ENCODE assay signal across 23 mouse cellular contexts in genomic region chr6:28203454-28203853, GRCm38 (mm10).
DNase-seq lines count a peak whose midpoint lies in the region; ATAC-seq and TF ChIP-seq lines count a peak whose summit lies in the region.
"Had no signal": no experiment of that assay in that cellular context is flagged by ENCODE, and none has a peak within 500 bp of the region (broad histone marks: within the 10 kb centered on the region; RNA-seq: fewer than 3 reads in every experiment).

No protein-coding gene starts in this region.

- TF ChIP-seq POLR2A in MEL (IDR thresholded peaks at IDR 0.05; ENCODE audit: control insufficient read depth in 1 of 2, insufficient read depth in 1 of 2, low read depth in 1 of 2, low read length in 2 of 2, poor library complexity in 1 of 2): no peak

- WGBS in forebrain, embryonic 15.5 days: 40% methylated on average over 4 of the region's 4 CpGs
- 47% methylated on average over 4 of the region's 4 CpGs for WGBS in forebrain, embryonic 12.5 days
- WGBS in forebrain, postnatal 0 days: 27% methylated on average over 4 of the region's 4 CpGs

- no peaks in the 10 kb centered on the region for H3K4me1 ChIP-seq in forebrain, embryonic 15.5 days
- no peaks in the 10 kb centered on the region for H3K4me1 ChIP-seq in forebrain, embryonic 12.5 days
- no peaks in the 10 kb centered on the region for H3K4me1 ChIP-seq in MEL (ENCODE audit: control insufficient read depth in 1 of 2, insufficient read depth in 2 of 2, low read length in 2 of 2)
- H3K4me1 ChIP-seq in forebrain, postnatal 0 days (ENCODE audit: insufficient read depth): no peaks in the 10 kb centered on the region
- H3K4me1 ChIP-seq: heart, embryonic 15.5 days; intestine, embryonic 15.5 days; limb, embryonic 10.5 days had no signal

- no peaks in the 10 kb centered on the region for H3K9me3 ChIP-seq in forebrain, embryonic 15.5 days
- no peaks in the 10 kb centered on the region for H3K9me3 ChIP-seq in forebrain, embryonic 12.5 days
- no peaks in the 10 kb centered on the region for H3K9me3 ChIP-seq in MEL (replicated peaks; ENCODE audit: insufficient read depth, low read length)
- no peaks in the 10 kb centered on the region for H3K9me3 ChIP-seq in forebrain, postnatal 0 days (ENCODE audit: low read length)
- H3K9me3 ChIP-seq: G1E; heart, embryonic 15.5 days; intestine, embryonic 15.5 days; limb, embryonic 10.5 days had no signal

- no peak overlapping the region for H3K4me3 ChIP-seq in forebrain, embryonic 15.5 days
- H3K4me3 ChIP-seq in forebrain, embryonic 12.5 days (replicated peaks): no peak overlapping the region
- no peak overlapping the region for H3K4me3 ChIP-seq in MEL (ENCODE audit: control insufficient read depth in 1 of 2, insufficient read depth in 1 of 2, low read depth in 2 of 2, low read length in 2 of 2)
- H3K4me3 ChIP-seq in forebrain, postnatal 0 days (ENCODE audit: low read depth, low read length): no peak overlapping the region
- H3K4me3 ChIP-seq: heart, embryonic 15.5 days; intestine, embryonic 15.5 days; left cerebral cortex, adult 2 months; limb, embryonic 10.5 days; myocyte had no signal

- intact Hi-C loops in left cerebral cortex, postnatal 10 days (cut with DNase I): no loop called here

- H3K27ac ChIP-seq in forebrain, embryonic 15.5 days (replicated peaks): no peak overlapping the region
- H3K27ac ChIP-seq in forebrain, embryonic 12.5 days: no peak overlapping the region
- H3K27ac ChIP-seq in MEL (ENCODE audit: control insufficient read depth, low read depth, low read length): no peak overlapping the region
- no peak overlapping the region for H3K27ac ChIP-seq in forebrain, postnatal 0 days (ENCODE audit: low read depth, low read length)
- H3K27ac ChIP-seq: heart, embryonic 15.5 days; intestine, embryonic 15.5 days; left cerebral cortex, adult 2 months; limb, embryonic 10.5 days; stomach, postnatal 0 days had no signal

- no peaks in the 10 kb centered on the region for H3K27me3 ChIP-seq in forebrain, embryonic 15.5 days
- no peaks in the 10 kb centered on the region for H3K27me3 ChIP-seq in forebrain, embryonic 12.5 days
- H3K27me3 ChIP-seq in MEL (ENCODE audit: control insufficient read depth in 1 of 2, insufficient read depth in 2 of 2, low read length in 2 of 2): no peaks in the 10 kb centered on the region
- no peaks in the 10 kb centered on the region for H3K27me3 ChIP-seq in forebrain, postnatal 0 days (ENCODE audit: insufficient read depth, low read length)
- H3K27me3 ChIP-seq: heart, embryonic 15.5 days; intestine, embryonic 15.5 days had no signal

- no peak overlapping the region for H3K4me2 ChIP-seq in forebrain, embryonic 15.5 days (replicated peaks)
- no peak overlapping the region for H3K4me2 ChIP-seq in forebrain, embryonic 12.5 days
- H3K4me2 ChIP-seq in forebrain, postnatal 0 days (ENCODE audit: low read depth): no peak overlapping the region
- H3K4me2 ChIP-seq: heart, embryonic 15.5 days; intestine, embryonic 15.5 days had no signal

- TF ChIP-seq EP300 in MEL (IDR thresholded peaks at IDR 0.05; ENCODE audit: low read depth in 1 of 2, low read length in 2 of 2): no peak

- no peak overlapping the region for H3K9ac ChIP-seq in forebrain, embryonic 15.5 days (replicated peaks)
- no peak overlapping the region for H3K9ac ChIP-seq in forebrain, embryonic 12.5 days
- no peak overlapping the region for H3K9ac ChIP-seq in MEL (ENCODE audit: control insufficient read depth, low read depth, low read length, poor library complexity, severe bottlenecking)
- no peak overlapping the region for H3K9ac ChIP-seq in forebrain, postnatal 0 days
- H3K9ac ChIP-seq: heart, embryonic 15.5 days; intestine, embryonic 15.5 days had no signal

- H3K36me3 ChIP-seq in forebrain, embryonic 15.5 days: no peaks in the 10 kb centered on the region
- no peaks in the 10 kb centered on the region for H3K36me3 ChIP-seq in forebrain, embryonic 12.5 days (replicated peaks)
- no peaks in the 10 kb centered on the region for H3K36me3 ChIP-seq in MEL (ENCODE audit: control insufficient read depth in 1 of 2, insufficient read depth in 2 of 2, low read length in 2 of 2)
- H3K36me3 ChIP-seq in forebrain, postnatal 0 days (ENCODE audit: insufficient read depth): no peaks in the 10 kb centered on the region
- H3K36me3 ChIP-seq: heart, embryonic 15.5 days; intestine, embryonic 15.5 days; limb, embryonic 10.5 days had no signal

- peak; percentile 15 for DNase-seq in layer of hippocampus, adult 9-10 months (ENCODE audit: low spot score)
- DNase-seq in layer of hippocampus, postnatal 36 days: no peak
- DNase-seq in MEL (ENCODE audit: low read depth, low spot score) (no peak), liver (no peak)
- peak; percentile 51 for DNase-seq in forebrain, postnatal 0 days
- no peak for DNase-seq in left cerebral cortex, postnatal 10 days (ENCODE audit: extremely low spot score in 1 of 2, low spot score in 2 of 2)
- DNase-seq: adrenal gland, postnatal 14 days; cerebellum, adult 11 months; cerebellum, adult 9-11 months; heart, postnatal 4 days; kidney, adult 8-10 months; kidney, postnatal 10 days; lung, postnatal 4 days; midbrain, embryonic 14.5 days had no signal

- no peak for TF ChIP-seq CTCF in MEL (IDR thresholded peaks at IDR 0.05 in 2 of 3, conservative IDR thresholded peaks at IDR 0.05 in 1 of 3; ENCODE audit: control insufficient read depth in 1 of 3, insufficient read depth in 1 of 3, low read depth in 2 of 3, low read length in 3 of 3, poor library complexity in 1 of 3, severe bottlenecking in 1 of 3)
- no peak for TF ChIP-seq CTCF in forebrain, postnatal 0 days (IDR thresholded peaks at IDR 0.05; ENCODE audit: low read depth)

- no peak for TF ChIP-seq RAD21 in MEL (IDR thresholded peaks at IDR 0.05; ENCODE audit: low read depth, low read length)

- H3K79me2 ChIP-seq in MEL (ENCODE audit: control insufficient read depth, insufficient read depth, low read length, poor library complexity): no peaks in the 10 kb centered on the region

- ATAC-seq in forebrain, embryonic 15.5 days (replicated peaks): peak; percentile 60; the same call in 1 of the 2 replicates
- no peak for ATAC-seq in forebrain, embryonic 12.5 days (ENCODE audit: low FRiP score)
- peak; percentile 77 for ATAC-seq in forebrain, postnatal 0 days
- ATAC-seq: intestine, embryonic 15.5 days had no signal

TF ChIP-seq in MEL, 35 proteins besides CTCF, POLR2A, EP300 and RAD21:
- TF ChIP-seq USF2 (IDR thresholded peaks at IDR 0.05; ENCODE audit: borderline replicate concordance in 1 of 2, insufficient read depth in 1 of 2, low read depth in 1 of 2, low read length in 2 of 2) (no peak), MXI1 (IDR thresholded peaks at IDR 0.05; ENCODE audit: low read depth, low read length) (no peak), E2F4 (IDR thresholded peaks at IDR 0.05; ENCODE audit: borderline replicate concordance, low read depth, low read length) (no peak), ZNF384 (IDR thresholded peaks at IDR 0.05; ENCODE audit: low read depth, low read length) (0 out of 2 replicates have a peak, but pooled peaks have one; percentile 1)

Comparison
In these comparisons a context has a peak if more than half of its experiments do, and no peak if none do; other contexts are left out.
1. DNase-seq: peak in layer of hippocampus, adult 9-10 months (single experiment) and forebrain, postnatal 0 days (single experiment); none in layer of hippocampus, postnatal 36 days (0 of 2), MEL (single experiment), left cerebral cortex, postnatal 10 days (0 of 2) and liver (single experiment).